Mouse (Mus musculus) megakaryocyte-erythroid progenitor cell, adult 5 weeks (primary cell): Measurements from ENCODE around the gene Bsph2. TPM values are rescaled to one million over a fixed set of nuclear protein-coding genes. Genes with fewer than 3 reads are reported as not detected.

Experiments
- polyA plus RNA-seq: library from polyadenylated mRNA; stranded (reverse); fragments of >175 nt; gene quantifications from 2 replicates; pipeline ENCODE4 v1.2.3, GENCODE M21; 2012

Bsph2 gene
- polyA plus RNA-seq = not detected in 2 replicates

DNA sequence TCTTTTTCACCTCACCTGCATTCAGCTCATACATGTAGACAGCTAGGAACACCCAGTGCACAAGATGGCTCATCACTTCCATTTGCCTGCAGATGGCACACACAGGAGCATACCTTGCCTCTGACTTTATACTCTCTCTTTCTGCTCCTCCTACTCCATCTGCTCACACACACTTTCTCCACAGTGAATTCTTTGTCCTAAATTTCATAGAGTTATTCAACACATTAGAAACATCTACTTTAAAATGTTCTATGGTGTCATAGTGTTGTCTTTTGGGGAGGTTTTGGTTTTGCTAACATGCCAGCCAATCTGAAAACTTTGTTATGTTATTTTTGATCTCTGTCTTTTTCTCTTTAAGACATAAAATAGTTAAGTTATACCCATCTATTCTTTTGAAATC is at the start of gene Bsph2:
Bsph2 (minus strand) TSS at position 101 of the 400 bp plus-strand sequence.

Other genes starting within 250 kb of the Bsph2 start
- gene Pla2g4c, start 246.4 kb downstream of the Bsph2 start, polyA plus RNA-seq = 0.06 and 0.13 TPM in 2 replicates
- gene Cabp5, start 172.9 kb downstream of the Bsph2 start, polyA plus RNA-seq = not detected in 2 replicates
- gene Bsph1, start 120.2 kb downstream of the Bsph2 start, polyA plus RNA-seq = not detected in 2 replicates
- gene Sult2a5, start 52.9 kb upstream of the Bsph2 start, polyA plus RNA-seq = not detected in 2 replicates
- not detected in 2 replicates for gene Sult2a2, start 162.4 kb upstream of the Bsph2 start, polyA plus RNA-seq